Mouse (Mus musculus) cerebral cortex, adult 2 months (tissue): Measurements from ENCODE around the gene Selenoo.

Experiments
- WGBS: fragments of 180-500 bp; shearing (Covaris S2); methylation state at CpG from one replicate; pipeline ENCODE4 v1.1.7; 2018; 5-methylcytosine and 5-hydroxymethylcytosine counted together

The Selenoo gene

GRCm38 (mm10) chr15:89075478-89076147, 13.3 kb upstream of the Selenoo start:
- under 1% methylated on average over 58 of the region's 59 CpGs for WGBS

- WGBS = 1% methylated on average over 35 of the region's 39 CpGs
Observed at GRCm38 (mm10) chr15:89076156-89076731, 12.6 kb upstream of the Selenoo start.

- WGBS = 62% methylated on average over 9 of the region's 9 CpGs
Observed at GRCm38 (mm10) chr15:89078208-89078836, 10.6 kb upstream of the Selenoo start.

GRCm38 (mm10) chr15:89083906-89084305, 5.0 kb upstream of the Selenoo start:
- 96% methylated on average over 1 of the region's 1 CpGs for WGBS

GRCm38 (mm10) chr15:89084826-89085225, 4.1 kb upstream of the Selenoo start:
- 91% methylated on average over 2 of the region's 2 CpGs for WGBS

- WGBS = 1% methylated on average over 68 of the region's 68 CpGs
Observed at GRCm38 (mm10) chr15:89089248-89090051, 566 bp downstream of the Selenoo start.

- WGBS = 65% methylated on average over 4 of the region's 4 CpGs
Observed at GRCm38 (mm10) chr15:89090662-89091061, 1.8 kb downstream of the Selenoo start.

- 48% methylated on average over 5 of the region's 5 CpGs for WGBS
Observed at GRCm38 (mm10) chr15:89092181-89092580, 3.3 kb downstream of the Selenoo start.

GRCm38 (mm10) chr15:89097450-89097849, 8.6 kb downstream of the Selenoo start:
- WGBS = 48% methylated on average over 5 of the region's 5 CpGs

GRCm38 (mm10) chr15:89098616-89099015, 9.7 kb downstream of the Selenoo start:
- WGBS = 78% methylated on average over 7 of the region's 7 CpGs

GRCm38 (mm10) chr15:89100823-89101222, 11.9 kb downstream of the Selenoo start:
- WGBS = 74% methylated on average over 12 of the region's 12 CpGs

- 74% methylated on average over 5 of the region's 5 CpGs for WGBS
Observed at GRCm38 (mm10) chr15:89102646-89103045, 13.8 kb downstream of the Selenoo start.

GRCm38 (mm10) chr15:89103921-89104320, 15.0 kb downstream of the Selenoo start:
- 71% methylated on average over 10 of the region's 10 CpGs for WGBS

GRCm38 (mm10) chr15:89104425-89104824, 15.5 kb downstream of the Selenoo start:
- WGBS = 67% methylated on average over 8 of the region's 8 CpGs

GRCm38 (mm10) chr15:89106073-89106472, 17.2 kb downstream of the Selenoo start:
- 55% methylated on average over 13 of the region's 13 CpGs for WGBS

GRCm38 (mm10) chr15:89106976-89107375, 18.1 kb downstream of the Selenoo start:
- WGBS = 82% methylated on average over 1 of the region's 1 CpGs

- WGBS = 58% methylated on average over 9 of the region's 9 CpGs
Observed at GRCm38 (mm10) chr15:89110147-89110546, 21.3 kb downstream of the Selenoo start.

- under 1% methylated on average over 47 of the region's 47 CpGs for WGBS
Observed at GRCm38 (mm10) chr15:89122649-89123366, 33.9 kb downstream of the Selenoo start, which contains the start of gene Tubgcp6. Tubgcp6 (minus strand) TSS chr15:89123112.

GRCm38 (mm10) chr15:89123595-89123994, 34.7 kb downstream of the Selenoo start:
- 17% methylated on average over 11 of the region's 11 CpGs for WGBS

- 93% methylated on average over 3 of the region's 3 CpGs for WGBS
Observed at GRCm38 (mm10) chr15:89124312-89124711, 35.4 kb downstream of the Selenoo start.

GRCm38 (mm10) chr15:89125351-89125750, 36.5 kb downstream of the Selenoo start:
- 96% methylated on average over 9 of the region's 9 CpGs for WGBS
